Mouse (Mus musculus): ENCODE measurements at regions not wholly inside any gene's neighbourhood (a gene's known extent, or its start where the extent isn't known, plus 50 kb on each side); places are given as distances from the start of the nearest gene placed in this dataset.

DNA sequence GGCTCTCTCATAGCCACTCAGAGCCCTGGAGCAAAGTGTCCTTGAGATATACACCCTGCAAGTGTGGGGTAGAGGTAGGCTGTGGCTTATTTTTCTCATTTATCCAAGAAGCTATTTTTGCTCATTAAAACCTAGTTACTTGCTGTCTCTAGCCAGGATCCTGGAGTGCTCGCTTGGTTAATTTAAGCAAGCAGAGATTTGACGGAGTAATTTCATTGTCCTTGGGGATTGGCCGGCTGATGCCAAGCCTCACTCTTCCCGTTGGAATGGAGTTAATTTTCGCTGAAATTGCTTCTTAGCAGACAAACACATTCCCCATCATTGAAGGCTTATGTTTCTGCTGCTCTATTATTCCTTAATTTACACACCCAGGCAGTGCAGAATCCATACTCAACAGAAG lies 167.1 kb downstream of the Tpra1 start:
- Histone ChIP-seq H3K27ac (ENCODE audit: insufficient read depth, low read length) (no peak overlapping the region), H3K4me1 (ENCODE audit: control insufficient read depth, insufficient read depth, low read length) (no peaks in the 10 kb centered on the region), H3K4me3 (ENCODE audit: insufficient read depth, low read length) (no peak overlapping the region)
- TF ChIP-seq CTCF (IDR thresholded peaks at IDR 0.05; ENCODE audit: extremely low read depth, insufficient read depth, low read length) (no peak), POLR2A (IDR thresholded peaks at IDR 0.05; ENCODE audit: extremely low read depth, insufficient read depth, low read length) (no peak)

DNA sequence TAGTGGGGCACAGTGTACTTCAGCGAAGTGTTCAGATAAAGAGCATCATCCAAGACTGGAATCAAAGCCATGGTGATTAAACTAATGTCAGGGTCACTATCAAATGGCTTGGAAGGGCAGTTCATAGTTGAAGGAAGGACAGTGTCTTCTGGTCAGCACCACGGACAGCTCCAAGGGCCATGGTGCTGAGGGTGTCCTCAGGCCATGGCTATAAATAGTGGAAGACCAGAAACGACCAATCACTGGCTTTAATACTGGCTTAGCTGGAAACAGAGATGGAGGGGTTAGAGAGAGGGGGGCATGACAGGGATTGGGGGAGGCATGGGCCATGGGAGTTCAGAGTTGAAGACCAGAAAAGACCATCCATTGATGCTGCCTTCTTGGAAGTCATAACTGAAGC lies 168.0 kb downstream of the Tpra1 start:
- H3K27ac ChIP-seq (ENCODE audit: insufficient read depth, low read length), result no peak overlapping the region
- no peaks in the 10 kb centered on the region for H3K4me1 ChIP-seq (ENCODE audit: control insufficient read depth, insufficient read depth, low read length)
- TF ChIP-seq CTCF (IDR thresholded peaks at IDR 0.05; ENCODE audit: extremely low read depth, insufficient read depth, low read length) (no peak), POLR2A (IDR thresholded peaks at IDR 0.05; ENCODE audit: extremely low read depth, insufficient read depth, low read length) (no peak)
- H3K4me3 ChIP-seq (ENCODE audit: insufficient read depth, low read length), result no peak overlapping the region

DNA sequence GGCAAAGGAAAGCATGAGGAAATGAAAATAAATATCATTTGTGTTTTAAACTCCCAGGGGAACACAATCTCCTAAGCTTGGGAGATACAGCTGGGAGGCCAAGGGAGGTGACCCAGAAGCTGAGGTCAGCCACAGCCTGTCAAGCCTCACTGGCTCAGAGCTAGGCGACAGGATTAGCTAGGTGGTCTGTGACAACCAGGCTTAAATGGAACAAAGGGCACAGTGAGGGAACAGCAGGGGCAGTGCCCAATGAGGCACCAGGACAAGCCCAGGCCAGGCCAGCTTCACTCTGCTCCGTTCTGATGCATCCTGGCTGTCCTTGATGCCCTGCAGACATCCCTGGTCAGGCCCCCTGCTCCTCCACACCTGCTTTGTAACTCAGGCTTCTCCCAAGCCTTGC lies 169.7 kb downstream of the Tpra1 start:
- no peak overlapping the region for H3K4me3 ChIP-seq (ENCODE audit: insufficient read depth, low read length)

DNA sequence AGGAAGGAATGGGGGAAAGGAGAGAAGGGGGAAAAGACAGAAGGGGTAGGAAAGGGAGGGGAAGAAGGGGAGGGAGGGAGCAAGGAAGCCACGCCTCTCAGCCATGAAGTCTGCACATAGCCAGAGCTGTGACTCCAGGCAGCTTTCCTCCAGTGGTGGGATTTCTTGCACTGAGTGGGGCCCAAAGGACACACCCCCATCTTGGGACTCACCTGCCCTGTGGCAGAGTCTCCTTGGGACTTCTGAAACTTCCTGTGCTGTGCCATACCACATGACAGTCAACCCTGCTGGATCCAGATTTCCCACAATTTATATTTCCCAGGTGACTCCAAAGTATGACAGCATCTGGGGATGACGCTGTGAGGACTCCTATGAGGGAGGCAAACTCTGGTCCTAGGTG lies 170.5 kb downstream of the Tpra1 start:
- no peak overlapping the region for H3K27ac ChIP-seq (ENCODE audit: insufficient read depth, low read length)
- TF ChIP-seq POLR2A (IDR thresholded peaks at IDR 0.05; ENCODE audit: extremely low read depth, insufficient read depth, low read length) (no peak), CTCF (IDR thresholded peaks at IDR 0.05; ENCODE audit: extremely low read depth, insufficient read depth, low read length) (no peak)

More for the DNA sequence above, 169.7 kb downstream of the Tpra1 start:
- Histone ChIP-seq H3K4me1 (ENCODE audit: control insufficient read depth, insufficient read depth, low read length) (no peaks in the 10 kb centered on the region), H3K27ac (ENCODE audit: insufficient read depth, low read length) (no peak overlapping the region)
- TF ChIP-seq CTCF (IDR thresholded peaks at IDR 0.05; ENCODE audit: extremely low read depth, insufficient read depth, low read length), result no peak
- TF ChIP-seq POLR2A (IDR thresholded peaks at IDR 0.05; ENCODE audit: extremely low read depth, insufficient read depth, low read length), result no peak

DNA sequence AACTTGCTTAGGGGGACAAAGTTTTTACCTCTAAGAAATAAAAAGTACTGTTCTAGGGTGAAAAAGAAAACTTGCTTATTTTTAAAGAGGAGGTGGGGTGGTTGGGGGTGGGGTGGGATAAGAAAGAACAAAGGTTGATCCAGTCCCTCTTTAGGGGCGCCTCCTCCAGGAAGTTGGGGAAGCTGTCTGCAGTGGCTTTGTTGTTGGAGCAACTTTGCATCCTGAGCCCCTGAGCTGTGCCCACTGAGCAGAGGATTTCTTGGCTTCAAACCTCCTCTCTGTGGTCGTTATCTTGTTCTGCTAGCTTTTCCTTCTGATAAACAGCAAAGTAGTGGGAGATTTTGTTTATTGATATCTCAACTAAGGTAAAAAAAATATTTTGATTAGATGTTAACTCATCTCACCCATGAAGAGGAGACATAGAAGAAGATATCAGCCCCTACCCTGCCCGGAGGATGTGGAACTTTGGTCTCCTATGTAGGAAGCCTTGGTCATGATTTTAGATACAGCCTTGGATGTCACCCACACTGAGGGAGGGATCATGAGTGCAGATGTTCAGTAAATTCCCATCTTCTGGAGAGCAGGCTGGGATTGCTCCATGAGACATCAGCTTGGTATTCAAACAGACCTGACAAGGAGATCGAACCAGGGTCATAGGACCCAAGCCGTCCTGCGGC lies 179.7 kb downstream of the Tpra1 start:
- Histone ChIP-seq H3K4me3 (ENCODE audit: insufficient read depth, low read length) (no peak overlapping the region), H3K27ac (ENCODE audit: insufficient read depth, low read length) (no peak overlapping the region), H3K4me1 (ENCODE audit: control insufficient read depth, insufficient read depth, low read length) (no peaks in the 10 kb centered on the region)
- TF ChIP-seq POLR2A (IDR thresholded peaks at IDR 0.05; ENCODE audit: extremely low read depth, insufficient read depth, low read length), result no peak

More for the DNA sequence above, 170.5 kb downstream of the Tpra1 start:
- H3K4me1 ChIP-seq (ENCODE audit: control insufficient read depth, insufficient read depth, low read length), result no peaks in the 10 kb centered on the region
- no peak overlapping the region for H3K4me3 ChIP-seq (ENCODE audit: insufficient read depth, low read length)

DNA sequence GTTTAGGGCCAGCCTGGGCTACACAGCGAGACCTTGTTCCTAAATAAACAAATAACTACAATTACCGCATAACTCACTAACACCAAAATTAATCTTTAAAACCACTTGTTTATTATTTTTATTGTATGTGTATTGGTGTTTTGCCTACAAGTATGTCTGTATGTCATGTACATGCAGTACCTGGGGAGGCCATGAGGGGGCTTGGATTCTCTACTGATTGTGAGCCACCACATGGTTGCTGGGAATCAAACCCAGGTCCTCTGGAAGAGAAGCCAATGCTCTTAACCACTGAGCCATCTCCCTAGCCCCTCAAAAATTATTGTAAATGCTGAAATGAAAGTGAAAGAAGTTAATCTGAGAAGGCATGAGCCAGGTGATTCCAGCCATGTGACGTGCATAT lies 182.4 kb downstream of the Tpra1 start:
- Histone ChIP-seq H3K27ac (ENCODE audit: insufficient read depth, low read length) (no peak overlapping the region), H3K4me3 (ENCODE audit: insufficient read depth, low read length) (no peak overlapping the region), H3K4me1 (ENCODE audit: control insufficient read depth, insufficient read depth, low read length) (no peaks in the 10 kb centered on the region)
- TF ChIP-seq CTCF (IDR thresholded peaks at IDR 0.05; ENCODE audit: extremely low read depth, insufficient read depth, low read length), result no peak
- no peak for TF ChIP-seq POLR2A (IDR thresholded peaks at IDR 0.05; ENCODE audit: extremely low read depth, insufficient read depth, low read length)

DNA sequence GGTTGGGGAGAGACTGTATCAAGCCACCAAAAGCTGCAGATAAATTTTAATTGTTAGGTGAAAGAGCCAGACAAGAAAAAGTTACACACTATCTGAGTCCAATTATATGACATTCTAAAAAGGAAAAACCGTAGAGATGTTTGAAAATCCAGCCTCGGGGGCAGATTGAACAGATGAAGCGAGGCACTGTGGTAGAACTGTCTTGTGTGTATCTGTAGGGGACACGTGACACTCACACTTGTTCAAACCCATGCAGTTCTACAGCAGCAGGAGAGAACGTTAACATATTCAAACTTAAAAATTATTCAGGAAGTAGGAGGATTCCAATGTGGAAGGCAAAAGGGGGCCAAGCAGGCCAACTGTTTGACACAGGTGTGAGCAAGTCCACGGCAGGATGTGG lies 183.1 kb downstream of the Tpra1 start:
- no peak overlapping the region for H3K27ac ChIP-seq (ENCODE audit: insufficient read depth, low read length)
- TF ChIP-seq POLR2A (IDR thresholded peaks at IDR 0.05; ENCODE audit: extremely low read depth, insufficient read depth, low read length) (no peak), CTCF (IDR thresholded peaks at IDR 0.05; ENCODE audit: extremely low read depth, insufficient read depth, low read length) (no peak)
- no peak overlapping the region for H3K4me3 ChIP-seq (ENCODE audit: insufficient read depth, low read length)
- H3K4me1 ChIP-seq (ENCODE audit: control insufficient read depth, insufficient read depth, low read length), result no peaks in the 10 kb centered on the region

DNA sequence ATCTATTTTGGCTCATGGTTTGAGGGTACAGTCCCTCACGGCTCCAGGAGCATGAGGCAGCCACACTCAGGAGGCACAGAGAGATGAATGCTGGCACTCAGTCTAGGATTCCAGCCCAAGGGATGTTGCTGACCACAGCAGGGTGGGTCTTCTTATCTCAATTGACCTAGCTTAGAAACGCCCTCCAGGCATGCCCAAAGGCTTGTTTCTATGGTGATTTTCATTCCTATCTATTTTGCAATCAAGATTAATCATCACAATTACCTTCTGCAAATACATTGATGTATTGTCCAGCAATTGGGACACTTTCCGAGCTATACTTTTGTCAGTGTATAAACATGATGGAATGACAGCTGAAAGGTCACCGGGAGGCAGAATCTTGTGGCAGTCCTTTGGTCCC lies 185.6 kb downstream of the Tpra1 start:
- H3K4me3 ChIP-seq (ENCODE audit: insufficient read depth, low read length), result no peak overlapping the region
- TF ChIP-seq CTCF (IDR thresholded peaks at IDR 0.05; ENCODE audit: extremely low read depth, insufficient read depth, low read length), result no peak
- no peak for TF ChIP-seq POLR2A (IDR thresholded peaks at IDR 0.05; ENCODE audit: extremely low read depth, insufficient read depth, low read length)
- H3K27ac ChIP-seq (ENCODE audit: insufficient read depth, low read length), result no peak overlapping the region

DNA sequence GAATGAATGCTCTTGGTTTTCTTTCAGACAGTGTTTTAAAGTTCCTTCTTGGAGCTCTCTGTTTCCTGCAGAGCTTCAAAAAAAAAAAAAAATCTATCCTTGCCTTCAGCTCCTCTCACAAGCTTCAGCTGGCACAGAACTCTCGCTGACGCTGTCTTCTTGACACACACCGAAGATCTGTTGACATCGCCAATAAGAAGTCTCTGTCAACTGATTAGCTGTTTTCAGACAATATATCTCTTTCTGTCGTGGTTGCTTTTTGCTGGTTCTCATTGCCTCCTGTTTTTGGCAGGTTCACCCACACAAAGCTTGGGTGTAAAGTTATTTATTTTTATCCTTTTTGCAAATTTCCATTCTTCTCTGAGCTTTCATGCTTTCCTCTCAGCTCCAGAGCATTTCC lies 188.0 kb downstream of the Tpra1 start:
- Histone ChIP-seq H3K4me1 (ENCODE audit: control insufficient read depth, insufficient read depth, low read length) (0 out of 2 replicates have a peak, but pooled peaks cover 1% of the 10 kb centered on the region), H3K4me3 (ENCODE audit: insufficient read depth, low read length) (no peak overlapping the region), H3K27ac (ENCODE audit: insufficient read depth, low read length) (no peak overlapping the region)
- no peak for TF ChIP-seq CTCF (IDR thresholded peaks at IDR 0.05; ENCODE audit: extremely low read depth, insufficient read depth, low read length)
- TF ChIP-seq POLR2A (IDR thresholded peaks at IDR 0.05; ENCODE audit: extremely low read depth, insufficient read depth, low read length), result no peak

More for the DNA sequence above, 185.6 kb downstream of the Tpra1 start:
- H3K4me1 ChIP-seq (ENCODE audit: control insufficient read depth, insufficient read depth, low read length), result 0 out of 2 replicates have a peak, but pooled peaks cover 1% of the 10 kb centered on the region

DNA sequence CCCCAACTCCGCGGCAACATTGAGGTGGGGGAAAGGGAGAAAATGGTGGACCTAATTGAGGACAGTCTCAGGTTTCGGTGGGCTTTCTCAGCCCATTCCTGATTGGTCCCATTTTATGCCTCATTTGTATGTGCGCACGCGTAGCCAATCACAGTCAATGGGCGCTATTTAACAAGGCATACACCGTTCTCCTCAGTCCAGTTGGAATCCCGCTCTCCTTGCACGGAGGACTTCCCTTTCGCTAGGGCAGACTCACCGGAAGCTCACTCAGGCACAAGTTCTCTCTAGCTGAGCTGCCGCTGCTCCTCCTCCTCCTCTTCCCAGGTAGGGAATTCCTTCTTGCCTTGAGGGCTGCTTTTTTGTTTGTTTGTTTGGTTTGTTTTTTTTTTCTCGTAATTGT lies 193.9 kb downstream of the Tpra1 start:
- H3K27ac ChIP-seq (ENCODE audit: insufficient read depth, low read length), result no peak overlapping the region
- TF ChIP-seq CTCF (IDR thresholded peaks at IDR 0.05; ENCODE audit: extremely low read depth, insufficient read depth, low read length) (no peak), POLR2A (IDR thresholded peaks at IDR 0.05; ENCODE audit: extremely low read depth, insufficient read depth, low read length) (no peak)
- no peak overlapping the region for H3K4me3 ChIP-seq (ENCODE audit: insufficient read depth, low read length)
- no peaks in the 10 kb centered on the region for H3K4me1 ChIP-seq (ENCODE audit: control insufficient read depth, insufficient read depth, low read length)

Data from cortical plate, adult 2 months (tissue).